Mouse (Mus musculus) intestine, postnatal 0 days (tissue): Measurements from ENCODE around the gene Gm10644. TPM values are rescaled to one million over a fixed set of nuclear protein-coding genes. Genes with fewer than 3 reads are reported as not detected.

ENCODE experiments used
- ATAC-seq: fragments of 200-750 bp; cut with Nextera tagmentation; 2 replicates; pipeline ENCODE4 v1.8.0; 2017; ENCODE audit warnings: mild to moderate bottlenecking, moderate TSS enrichment, moderate library complexity
- H3K27ac ChIP-seq: fragments of 300-500 bp; sonication (generic); 2 replicates; pipeline ENCODE4 v1.5.1; 2014; ENCODE audit warnings: mild to moderate bottlenecking, low read depth, low read length, moderate library complexity
- H3K27me3 ChIP-seq: fragments of 300-500 bp; sonication (generic); replicated peaks from 2 replicates; pipeline ENCODE4 v1.6.1; 2014; ENCODE audit warnings: low read length, mixed read lengths; ENCODE audit not compliant: control insufficient read depth, insufficient read depth
- H3K36me3 ChIP-seq: fragments of 300-500 bp; sonication (generic); 2 replicates; pipeline ENCODE4 v1.6.1; 2014; ENCODE audit warnings: mild to moderate bottlenecking, moderate library complexity; ENCODE audit not compliant: control insufficient read depth, insufficient read depth
- H3K4me1 ChIP-seq: fragments of 300-500 bp; sonication (generic); replicated peaks from 2 replicates; pipeline ENCODE4 v1.6.1; 2014; ENCODE audit warnings: antibody characterized with exemption, low read length, mixed read lengths; ENCODE audit not compliant: control insufficient read depth, insufficient read depth
- H3K4me2 ChIP-seq: fragments of 300-500 bp; sonication (generic); replicated peaks from 2 replicates; pipeline ENCODE4 v1.6.1; 2014; ENCODE audit warnings: low read depth, mild to moderate bottlenecking, moderate library complexity
- H3K4me3 ChIP-seq: fragments of 300-500 bp; sonication (generic); 2 replicates; pipeline ENCODE4 v1.5.1; 2014; ENCODE audit warnings: low read depth, low read length
- H3K9ac ChIP-seq: fragments of 300-500 bp; sonication (generic); 2 replicates; pipeline ENCODE4 v1.6.1; 2014; ENCODE audit warnings: mild to moderate bottlenecking, low read depth, low read length
- H3K9me3 ChIP-seq: fragments of 300-500 bp; sonication (generic); 2 replicates; pipeline ENCODE4 v1.6.1; 2016; ENCODE audit warnings: mixed run types; ENCODE audit not compliant: control insufficient read depth
- CTCF ChIP-seq: sonication (generic); IDR thresholded peaks from 2 replicates; pipeline ENCODE4 v1.5.1; 2016; ENCODE audit warnings: low read depth, mild to moderate bottlenecking, control low read depth, antibody characterized with exemption, moderate library complexity
- WGBS: fragments of 180-500 bp; shearing (Covaris S2); extraction: QIAGEN DNeasy Blood & Tissue Kit; methylation state at CpG from one replicate; pipeline ENCODE4 v1.1.7; 2014; 5-methylcytosine and 5-hydroxymethylcytosine counted together
- polyA plus RNA-seq: library from polyadenylated mRNA; unstranded; fragments of >200 nt; fragmentation: Nextera tagmentation; extraction: Ambion mirVana; gene quantifications from 2 replicates; pipeline ENCODE4 v1.2.1, GENCODE M21; 2015

Gm10644 gene
- polyA plus RNA-seq, 1 experiment from 2014 or later, result 0.12 TPM

DNA sequence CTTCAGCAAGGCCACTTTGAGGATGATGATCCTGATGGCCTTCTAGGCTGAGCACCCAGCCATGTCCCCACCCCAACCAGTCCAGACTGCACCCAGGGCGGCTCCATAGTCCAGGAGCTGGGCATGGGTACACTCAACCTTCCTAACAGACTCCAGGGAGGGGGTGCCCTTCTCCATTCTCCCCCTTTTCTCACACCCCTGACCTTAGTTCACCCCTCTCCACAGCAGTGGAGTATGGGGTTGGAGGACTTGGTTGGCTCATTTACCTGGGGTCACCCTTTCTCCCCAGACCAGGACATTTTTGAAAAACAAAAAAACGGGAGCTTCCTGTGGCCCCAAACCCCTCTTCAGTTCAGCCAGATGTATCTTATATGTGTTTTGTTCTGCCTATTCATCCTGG is 44.8 kb upstream of the Gm10644 start:
- H3K4me2 ChIP-seq, result no peak overlapping the region

DNA sequence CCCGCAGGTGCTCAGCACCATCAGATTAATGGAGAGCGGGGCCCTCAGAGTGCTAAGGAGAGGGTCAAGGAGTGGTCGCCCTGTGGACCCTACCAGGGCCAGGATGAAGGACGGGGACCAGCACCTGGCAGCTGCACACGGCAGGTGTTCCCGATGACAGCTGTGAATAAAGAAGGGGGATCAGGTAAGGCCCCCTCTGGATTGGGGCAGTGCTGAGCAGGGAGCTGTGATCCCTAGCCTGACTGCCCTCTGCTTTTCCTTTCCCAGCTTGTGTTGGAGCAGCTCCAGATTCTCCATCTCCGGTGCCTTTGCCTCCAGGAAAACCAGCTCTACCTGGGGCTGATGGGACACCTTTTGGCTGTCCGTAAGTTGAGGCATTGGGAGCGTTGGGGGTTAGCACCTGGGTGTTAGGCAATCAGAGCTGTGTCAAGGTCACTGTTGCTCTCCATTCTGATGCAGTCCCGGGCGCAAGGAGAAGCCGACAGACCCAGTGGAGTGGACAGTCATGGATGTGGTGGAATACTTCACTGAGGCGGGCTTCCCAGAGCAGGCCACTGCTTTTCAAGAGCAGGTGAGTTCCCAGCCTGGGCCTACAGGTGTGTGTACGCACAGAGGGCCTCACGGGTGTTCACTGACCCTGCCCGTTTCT is 44.2 kb upstream of the Gm10644 start:
- Histone ChIP-seq H3K9ac (0 out of 2 replicates have a peak overlapping the region, but pooled peaks have one; percentile 45), H3K27ac (no peak overlapping the region), H3K27me3 (no peaks in the 10 kb centered on the region), H3K4me1 (peaks cover 4% of the 10 kb centered on the region; the same call in 1 of the 2 replicates), H3K4me3 (peak overlapping the region; percentile 62), H3K4me2 (peak overlapping the region; percentile 93), H3K36me3 (peaks cover 6% of the 10 kb centered on the region; the same call in 1 of the 2 replicates), H3K9me3 (no peaks in the 10 kb centered on the region)
- 54% methylated on average over 16 of the region's 16 CpGs for WGBS
- ATAC-seq, result no peak
- no peak for TF ChIP-seq CTCF

More for the DNA sequence above, 44.8 kb upstream of the Gm10644 start:
- no peak for ATAC-seq
- H3K9ac ChIP-seq, result no peak overlapping the region
- no peak overlapping the region for H3K27ac ChIP-seq
- no peak for TF ChIP-seq CTCF
- peaks cover 4% of the 10 kb centered on the region; the same call in 1 of the 2 replicates for H3K4me1 ChIP-seq
- peaks cover 6% of the 10 kb centered on the region; the same call in 1 of the 2 replicates for H3K36me3 ChIP-seq
- no peak overlapping the region for H3K4me3 ChIP-seq
- WGBS, result 92% methylated on average over 2 of the region's 2 CpGs
- H3K27me3 ChIP-seq, result no peaks in the 10 kb centered on the region
- H3K9me3 ChIP-seq, result no peaks in the 10 kb centered on the region

DNA sequence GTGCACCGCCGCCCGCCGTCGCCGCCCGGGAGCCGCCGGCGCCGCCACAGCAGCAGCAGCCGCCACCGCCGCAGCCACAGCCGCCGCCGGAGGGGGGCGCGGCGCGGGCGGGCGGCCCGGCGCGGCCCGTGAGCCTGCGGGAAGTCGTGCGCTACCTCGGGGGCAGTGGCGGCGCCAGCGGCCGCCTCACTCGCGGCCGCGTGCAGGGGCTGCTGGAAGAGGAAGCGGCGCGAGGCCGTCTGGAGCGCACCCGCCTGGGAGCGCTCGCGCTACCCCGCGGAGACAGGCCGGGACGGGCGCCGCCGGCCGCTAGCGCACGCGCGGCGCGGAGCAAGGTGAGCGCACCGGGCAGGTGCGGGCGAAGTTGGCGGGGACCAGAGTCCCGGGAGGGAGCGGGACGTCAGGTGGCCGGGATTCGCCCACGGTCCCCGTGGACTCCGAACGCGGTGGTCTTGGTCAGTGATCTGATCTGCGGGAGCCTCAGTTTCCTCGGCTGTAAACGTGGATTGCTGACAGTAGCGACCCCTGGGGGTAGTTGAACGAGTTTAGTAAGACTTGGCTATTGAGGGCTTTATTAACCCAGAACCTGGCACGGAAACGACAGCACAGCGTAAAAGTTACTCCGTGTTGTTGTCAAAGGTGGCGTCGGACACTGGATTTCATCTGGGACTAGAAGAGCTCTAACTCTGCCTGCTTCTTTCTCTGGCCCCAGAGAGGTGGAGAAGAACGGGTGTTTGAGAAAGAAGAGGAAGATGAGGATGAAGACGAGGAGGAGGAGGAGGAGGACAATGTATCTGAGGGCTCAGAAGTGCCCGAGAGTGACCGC is 43.4 kb upstream of the Gm10644 start:
- peak; percentile 71 for TF ChIP-seq CTCF
- Histone ChIP-seq H3K9me3 (no peaks in the 10 kb centered on the region), H3K27ac (peak overlapping the region; percentile 54; the same call in 1 of the 2 replicates), H3K27me3 (no peaks in the 10 kb centered on the region), H3K4me1 (no peaks in the 10 kb centered on the region; the same call in 1 of the 2 replicates), H3K9ac (peak overlapping the region; percentile 45; the same call in 1 of the 2 replicates), H3K36me3 (peaks cover 6% of the 10 kb centered on the region; the same call in 1 of the 2 replicates), H3K4me2 (peak overlapping the region; percentile 93), H3K4me3 (peak overlapping the region; percentile 62)
- 1% methylated on average over 75 of the region's 92 CpGs for WGBS
- ATAC-seq, result peak; percentile 23; the same call in 1 of the 2 replicates

DNA sequence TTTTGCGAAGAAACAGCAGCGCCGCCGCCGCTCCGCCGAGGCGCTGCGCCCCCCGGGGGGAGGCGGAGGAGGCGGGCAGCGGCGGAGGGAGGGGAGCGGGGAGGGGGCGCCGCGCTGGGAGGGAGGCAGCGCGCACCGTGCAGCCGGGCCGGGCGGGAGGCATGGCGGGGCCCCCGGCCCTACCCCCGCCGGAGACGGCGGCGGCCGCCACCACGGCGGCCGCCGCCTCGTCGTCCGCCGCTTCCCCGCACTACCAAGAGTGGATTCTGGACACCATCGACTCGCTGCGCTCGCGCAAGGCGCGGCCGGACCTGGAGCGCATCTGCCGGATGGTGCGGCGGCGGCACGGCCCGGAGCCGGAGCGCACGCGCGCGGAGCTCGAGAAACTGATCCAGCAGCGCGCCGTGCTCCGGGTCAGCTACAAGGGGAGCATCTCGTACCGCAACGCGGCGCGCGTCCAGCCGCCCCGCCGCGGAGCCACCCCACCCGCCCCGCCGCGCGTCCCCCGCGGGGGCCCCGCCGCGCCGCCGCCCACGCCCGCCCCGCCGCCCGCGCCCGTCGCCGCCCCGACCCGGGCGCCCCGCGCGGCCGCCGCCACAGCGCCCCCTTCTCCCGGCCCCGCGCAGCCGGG is 42.6 kb upstream of the Gm10644 start, which contains the start of gene Samd1:
Samd1 (plus strand) TSS at position 162 of the 631 bp plus-strand sequence.
- Histone ChIP-seq H3K27me3 (no peaks in the 10 kb centered on the region), H3K4me3 (peak within 1 kb of the TSS; percentile 67), H3K9ac (peak within 1 kb of the TSS; percentile 53), H3K36me3 (peaks cover 6% of the 10 kb centered on the region; the same call in 1 of the 2 replicates), H3K27ac (peak within 1 kb of the TSS; percentile 82), H3K4me1 (no peaks in the 10 kb centered on the region; the same call in 1 of the 2 replicates), H3K4me2 (peak within 1 kb of the TSS; percentile 93), H3K9me3 (no peaks in the 10 kb centered on the region)
- ATAC-seq, result peak; percentile 5; the same call in 1 of the 2 replicates
- no peak for TF ChIP-seq CTCF
- WGBS, result under 1% methylated on average over 44 of the region's 112 CpGs

DNA sequence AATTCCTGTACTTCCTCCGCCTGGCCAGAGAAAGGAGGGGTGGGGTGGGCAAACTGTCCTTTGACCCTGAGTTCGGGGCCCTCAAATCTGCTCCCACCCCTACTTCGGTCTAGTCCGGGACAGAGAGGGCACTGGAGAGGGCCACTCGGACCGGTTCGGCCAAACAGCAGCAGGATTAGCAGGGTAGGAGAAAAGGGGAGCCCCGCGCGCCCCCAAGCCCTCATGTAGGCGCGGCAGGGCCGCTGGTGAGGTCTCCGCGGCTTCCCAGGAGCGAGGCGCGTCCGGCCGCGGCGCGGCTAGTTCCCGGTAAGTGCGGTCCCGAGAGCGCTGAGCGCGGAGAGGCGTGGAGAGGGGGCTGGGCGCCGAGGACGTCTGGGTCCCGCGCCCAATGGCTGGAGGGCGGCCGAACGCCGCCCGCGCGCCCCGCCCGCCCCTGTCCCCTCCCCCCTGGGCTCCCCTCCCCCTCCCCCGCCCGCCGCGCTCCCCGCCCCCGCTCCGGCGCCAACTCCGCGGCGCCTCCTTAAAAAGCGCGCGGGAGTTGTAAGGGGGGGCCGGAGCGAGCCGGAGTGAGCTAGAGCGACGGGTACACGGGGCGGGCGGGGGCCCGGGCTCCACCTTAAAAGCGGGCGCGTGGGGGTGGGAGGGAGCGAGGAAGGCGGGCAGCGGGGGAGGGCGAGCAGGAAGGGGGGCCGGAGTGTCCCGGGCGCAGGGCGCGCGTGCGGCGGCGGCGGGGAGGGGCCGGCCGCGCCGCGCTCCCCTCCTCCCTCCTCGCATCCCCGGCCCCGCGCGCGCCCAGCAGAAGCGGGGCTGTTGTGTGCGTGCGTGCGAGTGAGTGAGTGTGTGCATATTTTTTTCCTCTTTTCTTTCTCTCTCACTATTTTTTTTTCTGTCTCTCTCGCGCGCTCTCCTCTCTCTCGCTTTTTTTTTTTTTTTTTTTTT is 41.8 kb upstream of the Gm10644 start:
- TF ChIP-seq CTCF, result no peak
- Histone ChIP-seq H3K27me3 (no peaks in the 10 kb centered on the region), H3K36me3 (peaks cover 14% of the 10 kb centered on the region; the same call in 1 of the 2 replicates), H3K27ac (peak overlapping the region; percentile 82), H3K9ac (peak overlapping the region; percentile 53), H3K4me2 (peak overlapping the region; percentile 93), H3K9me3 (no peaks in the 10 kb centered on the region), H3K4me3 (peak overlapping the region; percentile 67), H3K4me1 (no peaks in the 10 kb centered on the region; the same call in 1 of the 2 replicates)
- under 1% methylated on average over 52 of the region's 103 CpGs for WGBS
- peak; percentile 74 for ATAC-seq
